Comparison of ENCODE assay signal across 8 mouse cellular contexts in genomic region chr12:101911346-101911745, GRCm38 (mm10). TPM values are rescaled to one million over a fixed set of nuclear protein-coding genes. Genes with fewer than 3 reads are reported as not detected.
DNase-seq lines count a peak whose midpoint lies in the region; ATAC-seq and TF ChIP-seq lines count a peak whose summit lies in the region.

No protein-coding gene starts in this region.

- H3K9me3 ChIP-seq in heart, embryonic 15.5 days (replicated peaks): no peaks in the 10 kb centered on the region
- no peaks in the 10 kb centered on the region for H3K9me3 ChIP-seq in MEL (replicated peaks; ENCODE audit: insufficient read depth, low read length)
- no peaks in the 10 kb centered on the region for H3K9me3 ChIP-seq in forebrain, postnatal 0 days (ENCODE audit: low read length)
- H3K9me3 ChIP-seq in liver, postnatal 0 days (ENCODE audit: low read length): no peaks in the 10 kb centered on the region

- intact Hi-C loops in heart, postnatal 14 days (cut with DNase I): loop anchor here (5.0 kb wide), 1 partner anchor 46 kb away; the partner anchor contains the start of gene Atxn3

- TF ChIP-seq EP300 in MEL (IDR thresholded peaks at IDR 0.05; ENCODE audit: low read depth in 1 of 2, low read length in 2 of 2): no peak
- no peak for TF ChIP-seq EP300 in liver, postnatal 0 days (IDR thresholded peaks at IDR 0.05; ENCODE audit: low read depth)

- ATAC-seq in heart, embryonic 15.5 days (replicated peaks; ENCODE audit: insufficient number of reproducible peaks, insufficient read depth, low FRiP score, low read depth): no peak
- ATAC-seq in forebrain, postnatal 0 days: no peak
- ATAC-seq in liver, postnatal 0 days: no peak

- H3K79me2 ChIP-seq in MEL (ENCODE audit: control insufficient read depth, insufficient read depth, low read length, poor library complexity): peaks cover 36% of the 10 kb centered on the region

- H3K4me1 ChIP-seq in heart, embryonic 15.5 days (replicated peaks): peaks cover 20% of the 10 kb centered on the region
- H3K4me1 ChIP-seq in MEL (ENCODE audit: control insufficient read depth in 1 of 2, insufficient read depth in 2 of 2, low read length in 2 of 2): peaks cover 8 to 17% of the 10 kb centered on the region in 2 experiments
- peaks cover 19% of the 10 kb centered on the region for H3K4me1 ChIP-seq in forebrain, postnatal 0 days (ENCODE audit: insufficient read depth)
- H3K4me1 ChIP-seq in liver, postnatal 0 days (ENCODE audit: insufficient read depth): peaks cover 21% of the 10 kb centered on the region

- H3K27me3 ChIP-seq in heart, embryonic 15.5 days: no peaks in the 10 kb centered on the region
- no peaks in the 10 kb centered on the region for H3K27me3 ChIP-seq in MEL (ENCODE audit: control insufficient read depth in 1 of 2, insufficient read depth in 2 of 2, low read length in 2 of 2)
- no peaks in the 10 kb centered on the region for H3K27me3 ChIP-seq in forebrain, postnatal 0 days (ENCODE audit: insufficient read depth, low read length)
- no peaks in the 10 kb centered on the region for H3K27me3 ChIP-seq in liver, postnatal 0 days (ENCODE audit: insufficient read depth, low read length)

- no peak for DNase-seq in heart, postnatal 14 days
- DNase-seq in MEL (ENCODE audit: low read depth, low spot score): peak; percentile 15
- no peak for DNase-seq in forebrain, postnatal 0 days
- no peak for DNase-seq in liver, postnatal 0 days
- no peak for DNase-seq in frontal cortex, postnatal 14 days (ENCODE audit: low spot score in 2 of 2)
- no peak for DNase-seq in retina, embryonic 14.5 days (ENCODE audit: low spot score)
- DNase-seq in lung, adult 18-20 months: no peak

- peaks cover 14% of the 10 kb centered on the region for H3K36me3 ChIP-seq in heart, embryonic 15.5 days
- peaks cover 0 to 30% of the 10 kb centered on the region in 2 experiments; a peak in 2 of 4 replicates for H3K36me3 ChIP-seq in MEL (ENCODE audit: control insufficient read depth in 1 of 2, insufficient read depth in 2 of 2, low read length in 2 of 2)
- H3K36me3 ChIP-seq in forebrain, postnatal 0 days (ENCODE audit: insufficient read depth): no peaks in the 10 kb centered on the region
- peaks cover 8% of the 10 kb centered on the region for H3K36me3 ChIP-seq in liver, postnatal 0 days (replicated peaks; ENCODE audit: insufficient read depth, low read length)

- H3K27ac ChIP-seq in heart, embryonic 15.5 days: no peak overlapping the region
- no peak overlapping the region for H3K27ac ChIP-seq in MEL (ENCODE audit: control insufficient read depth, low read depth, low read length)
- no peak overlapping the region for H3K27ac ChIP-seq in forebrain, postnatal 0 days (ENCODE audit: low read depth, low read length)
- no peak overlapping the region for H3K27ac ChIP-seq in liver, postnatal 0 days (ENCODE audit: low read depth)

- peak overlapping the region; percentile 64 for H3K4me2 ChIP-seq in heart, embryonic 15.5 days
- H3K4me2 ChIP-seq in forebrain, postnatal 0 days (ENCODE audit: low read depth): peak overlapping the region; percentile 83; the same call in 1 of the 2 replicates
- H3K4me2 ChIP-seq in liver, postnatal 0 days (ENCODE audit: low read depth, low read length): peak overlapping the region; percentile 80

- 0 out of 2 replicates have a peak overlapping the region, but pooled peaks have one; percentile 83 for H3K9ac ChIP-seq in heart, embryonic 15.5 days
- 0 out of 2 replicates have a peak overlapping the region, but pooled peaks have one; percentile 2 for H3K9ac ChIP-seq in MEL (ENCODE audit: control insufficient read depth, low read depth, low read length, poor library complexity, severe bottlenecking)
- no peak overlapping the region for H3K9ac ChIP-seq in forebrain, postnatal 0 days
- H3K9ac ChIP-seq in liver, postnatal 0 days (replicated peaks): no peak overlapping the region

- TF ChIP-seq RAD21 in MEL (IDR thresholded peaks at IDR 0.05; ENCODE audit: low read depth, low read length): no peak

- 85% methylated on average over 3 of the region's 3 CpGs for WGBS in heart, embryonic 15.5 days
- WGBS in forebrain, postnatal 0 days: 81% methylated on average over 3 of the region's 3 CpGs
- 85% methylated on average over 3 of the region's 3 CpGs for WGBS in liver, postnatal 0 days (ENCODE audit: insufficient replicate concordance)

- H3K4me3 ChIP-seq in heart, embryonic 15.5 days: peak overlapping the region; percentile 77
- H3K4me3 ChIP-seq in MEL (ENCODE audit: control insufficient read depth in 1 of 2, insufficient read depth in 1 of 2, low read depth in 2 of 2, low read length in 2 of 2): peak overlapping the region in 1 of 2 experiments; percentile 99; a peak in 1 of 4 replicates
- H3K4me3 ChIP-seq in forebrain, postnatal 0 days (ENCODE audit: low read depth, low read length): no peak overlapping the region
- peak overlapping the region; percentile 74; the same call in 1 of the 2 replicates for H3K4me3 ChIP-seq in liver, postnatal 0 days (ENCODE audit: low read depth, low read length)

- TF ChIP-seq CTCF in MEL (IDR thresholded peaks at IDR 0.05 in 2 of 3, conservative IDR thresholded peaks at IDR 0.05 in 1 of 3; ENCODE audit: control insufficient read depth in 1 of 3, insufficient read depth in 1 of 3, low read depth in 2 of 3, low read length in 3 of 3, poor library complexity in 1 of 3, severe bottlenecking in 1 of 3): no peak
- TF ChIP-seq CTCF in forebrain, postnatal 0 days (IDR thresholded peaks at IDR 0.05; ENCODE audit: low read depth): no peak
- TF ChIP-seq CTCF in liver, postnatal 0 days (IDR thresholded peaks at IDR 0.05; ENCODE audit: low read depth): no peak

- TF ChIP-seq POLR2A in MEL (IDR thresholded peaks at IDR 0.05; ENCODE audit: control insufficient read depth in 1 of 2, insufficient read depth in 1 of 2, low read depth in 1 of 2, low read length in 2 of 2, poor library complexity in 1 of 2): no peak

TF ChIP-seq in MEL, 35 proteins besides CTCF, POLR2A, EP300 and RAD21:
- no peak for TF ChIP-seq KAT2A (conservative IDR thresholded peaks at IDR 0.05; ENCODE audit: low read depth, low read length)
- no peak for TF ChIP-seq BHLHE40 (IDR thresholded peaks at IDR 0.05; ENCODE audit: borderline replicate concordance, low read depth, low read length)
- no peak for TF ChIP-seq NRF1 (IDR thresholded peaks at IDR 0.05; ENCODE audit: insufficient read depth, low read depth, low read length, poor library complexity, severe bottlenecking)
- no peak for TF ChIP-seq CHD1 (IDR thresholded peaks at IDR 0.05; ENCODE audit: low read depth, low read length)
- TF ChIP-seq ZMIZ1 (IDR thresholded peaks at IDR 0.05; ENCODE audit: low read depth, low read length): no peak
- TF ChIP-seq MXI1 (IDR thresholded peaks at IDR 0.05; ENCODE audit: low read depth, low read length): no peak
- TF ChIP-seq HCFC1 (IDR thresholded peaks at IDR 0.05; ENCODE audit: low read depth, low read length): no peak
TF ChIP-seq in MEL: peak in this region for 0.

RNA-seq across cellular contexts. Expression of gene Trip11, which starts 1.7 kb away (rescaled TPM):
- 20.8 TPM in 2 replicates for polyA plus RNA-seq in heart, embryonic 15.5 days (2015; fragmentation: Nextera tagmentation; extraction: Ambion mirVana)
- total RNA-seq in heart, postnatal 14 days (2021): 10 to 100 TPM; 31.7 to 35.1 TPM
- total RNA-seq in MEL (2012; rRNA removed): 9.8 and 10.4 TPM in 2 replicates
- 1 to 10 TPM in 1 of 2 experiments, not detected in 1; 7.6 TPM for polyA plus RNA-seq in MEL (2012; ENCODE audit: insufficient read depth in 1 of 2, insufficient read length in 2 of 2, low read depth in 1 of 2, low replicate concordance in 2 of 2, missing spikeins in 1 of 2)
- 17.2 and 20.4 TPM in 2 replicates for total RNA-seq in forebrain, postnatal 0 days (2014; rRNA removed)
- 11.1 and 17.1 TPM in 2 replicates for polyA plus RNA-seq in forebrain, postnatal 0 days (2015; fragmentation: Nextera tagmentation; extraction: Ambion mirVana)
- polyA plus RNA-seq in liver, postnatal 0 days (2015; fragmentation: Nextera tagmentation; extraction: Ambion mirVana): 8.1 and 12.0 TPM in 2 replicates

RNA-seq across cellular contexts. Expression of gene Atxn3, which starts 46.7 kb away (rescaled TPM):
- polyA plus RNA-seq in heart, embryonic 15.5 days (2015; fragmentation: Nextera tagmentation; extraction: Ambion mirVana): 7.8 and 8.9 TPM in 2 replicates
- 10 to 100 TPM in 1 of 2 experiments, 1 to 10 TPM in 1; 9.2 to 10.7 TPM for total RNA-seq in heart, postnatal 14 days (2021)
- 21.8 and 22.1 TPM in 2 replicates for total RNA-seq in MEL (2012; rRNA removed)
- 100 to 1,000 TPM in 1 of 2 experiments, 10 to 100 TPM in 1; 27.8 to 400 TPM for polyA plus RNA-seq in MEL (2012; ENCODE audit: insufficient read depth in 1 of 2, insufficient read length in 2 of 2, low read depth in 1 of 2, low replicate concordance in 2 of 2, missing spikeins in 1 of 2)
- total RNA-seq in forebrain, postnatal 0 days (2014; rRNA removed): 12.8 and 13.7 TPM in 2 replicates
- polyA plus RNA-seq in forebrain, postnatal 0 days (2015; fragmentation: Nextera tagmentation; extraction: Ambion mirVana): 6.9 and 8.9 TPM in 2 replicates
- 7.4 and 7.6 TPM in 2 replicates for polyA plus RNA-seq in liver, postnatal 0 days (2015; fragmentation: Nextera tagmentation; extraction: Ambion mirVana)

Comparison
In these comparisons a context has a peak if more than half of its experiments do, and no peak if none do; other contexts are left out.
1. H3K9ac ChIP-seq: peak in heart, embryonic 15.5 days (single experiment) and MEL (single experiment); none in forebrain, postnatal 0 days (single experiment) and liver, postnatal 0 days (single experiment).
2. Peak in every context shown above with its lines, with median percentiles within 50 percentile points of each other: H3K4me2 ChIP-seq.